Mouse (Mus musculus): ENCODE data around the gene Tut1.
A peak's percentile ranks its signal among the peaks of the same experiment; 100 is the strongest.

Gene Tut1

DNA sequence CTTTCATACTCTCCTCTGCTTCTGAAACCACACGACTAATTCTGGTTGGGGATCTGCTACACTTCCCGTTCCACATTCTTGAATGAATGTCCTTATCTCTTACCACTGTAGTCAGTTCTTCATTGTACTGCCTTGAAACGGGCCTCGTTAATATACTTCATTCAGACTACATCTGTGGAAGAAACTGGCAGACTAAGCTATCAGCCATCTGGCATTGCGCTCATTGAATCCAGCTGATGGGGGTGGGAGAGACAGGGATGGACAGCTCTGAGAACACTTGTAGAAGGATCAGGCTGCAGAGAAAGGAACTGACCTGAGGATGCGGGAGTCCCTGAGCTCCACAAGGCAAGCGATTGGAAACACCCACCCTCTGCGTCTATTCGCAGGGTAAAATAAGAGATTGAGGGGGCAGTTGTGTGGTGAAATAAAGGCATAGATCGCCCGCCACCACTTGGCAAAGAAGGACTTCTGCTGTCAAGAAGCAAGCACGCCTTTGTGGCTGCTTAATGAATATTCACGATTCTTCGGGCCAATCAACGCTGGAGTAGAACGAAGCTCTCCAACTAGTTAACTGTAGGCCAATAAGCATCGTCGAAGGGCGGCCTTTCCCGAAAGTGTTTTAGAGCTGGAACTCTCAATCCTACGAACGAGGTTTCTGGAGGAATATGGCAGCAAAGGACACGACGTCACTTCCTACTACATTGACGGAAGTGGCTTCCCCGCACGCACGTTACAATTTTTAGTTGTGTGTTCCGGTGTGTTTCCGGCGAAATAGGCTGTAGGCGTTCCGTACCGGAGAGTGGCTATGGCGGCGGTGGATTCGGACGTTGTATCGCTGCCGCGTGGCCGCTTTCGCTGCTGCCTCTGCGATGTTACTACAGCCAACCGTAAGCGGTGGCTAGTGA is at the start of gene Tut1:
Gene Tut1 (plus strand): TSS at position 713 of the 905 bp plus-strand sequence.
- DNase-seq (ENCODE audit: low spot score), result peak; percentile 93

- no peak for DNase-seq (ENCODE audit: low spot score)
Observed at GRCm38 (mm10) chr19:8908531-8908930, 45.1 kb upstream of the Tut1 start.

DNA sequence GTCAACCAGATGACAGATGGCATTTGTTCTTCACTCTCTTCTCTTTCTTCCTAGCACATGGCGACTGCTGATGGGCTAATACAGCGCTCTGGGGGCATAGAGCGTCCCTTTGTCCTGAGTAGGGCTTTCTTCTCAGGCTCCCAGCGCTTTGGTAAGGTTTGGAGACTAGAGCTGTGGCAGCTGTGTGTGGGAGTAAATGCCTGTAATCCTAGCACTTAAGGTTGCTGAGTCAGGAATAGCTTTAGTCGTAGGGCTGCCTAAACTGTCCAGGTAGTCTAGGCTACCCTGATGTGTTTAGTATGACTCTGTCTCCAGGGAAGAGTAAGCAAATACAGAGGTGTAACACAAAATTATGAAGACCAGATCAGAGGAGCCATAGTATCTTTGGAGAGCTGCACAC is 41.8 kb upstream of the Tut1 start:
- no peak for DNase-seq (ENCODE audit: low spot score)

DNA sequence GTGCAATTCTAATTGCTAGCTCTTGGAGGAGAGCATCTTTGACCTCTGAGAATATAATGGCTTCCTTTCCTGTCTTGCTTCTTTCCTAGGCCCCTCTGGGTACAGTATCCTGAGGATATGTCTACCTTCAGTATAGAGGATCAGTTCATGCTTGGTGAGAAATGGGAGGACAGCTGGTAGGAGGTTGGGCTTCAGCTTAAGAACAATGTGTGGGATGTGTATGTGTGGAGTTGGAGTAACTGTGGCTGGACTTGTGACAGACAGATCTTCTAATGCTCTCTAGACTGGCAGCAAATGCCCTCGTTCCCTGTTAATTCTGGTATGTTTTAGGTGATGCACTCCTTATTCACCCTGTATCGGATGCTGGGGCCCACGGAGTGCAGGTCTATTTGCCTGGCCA is 39.4 kb upstream of the Tut1 start:
- no peak for DNase-seq (ENCODE audit: low spot score)

DNA sequence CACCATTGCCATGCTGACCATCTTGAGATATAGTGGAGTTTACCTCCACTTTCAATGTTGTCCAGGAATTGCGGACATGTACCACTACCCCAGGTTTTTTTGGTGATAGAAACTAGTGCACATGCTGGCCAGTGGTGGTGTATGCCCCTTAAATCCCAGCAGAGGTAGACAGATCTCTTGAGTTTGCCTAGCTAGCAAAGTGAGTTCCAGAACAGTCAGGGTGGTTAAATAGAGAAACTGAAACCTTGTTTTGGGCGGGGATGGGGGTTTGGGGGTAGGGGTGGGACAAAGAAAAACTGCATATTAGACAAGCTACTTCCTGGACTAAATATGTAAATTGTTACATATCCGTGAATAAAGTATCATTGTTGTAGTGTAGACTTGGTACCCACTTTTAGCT is 34.6 kb upstream of the Tut1 start:
- no peak for DNase-seq (ENCODE audit: low spot score)

DNA sequence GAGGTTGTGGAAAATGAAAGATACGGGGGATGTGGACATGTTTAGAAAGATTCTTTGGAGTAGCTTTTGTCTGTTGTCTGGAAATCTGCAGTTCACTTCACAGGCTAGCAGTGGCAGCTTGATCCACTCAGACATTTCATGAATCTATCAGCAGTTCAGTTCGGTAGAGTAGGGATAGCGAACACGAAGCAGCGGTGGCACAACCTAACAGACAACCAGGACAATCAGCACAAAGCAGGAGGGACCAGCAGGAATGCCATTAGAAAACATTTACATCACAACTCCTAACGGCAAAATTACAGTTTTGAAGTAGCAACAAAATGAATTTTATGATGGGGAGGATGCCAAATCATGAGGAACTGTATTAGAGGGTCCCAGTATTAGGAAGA is 34.0 kb upstream of the Tut1 start:
- DNase-seq (ENCODE audit: low spot score), result no peak

GRCm38 (mm10) chr19:8920073-8920736 is 33.4 kb upstream of the Tut1 start, which contains the start of gene B3gat3:
Gene B3gat3, plus strand, starts transcription at chr19:8920374.
- DNase-seq (ENCODE audit: low spot score), result peak; percentile 87

GRCm38 (mm10) chr19:8920836-8921291 is 32.8 kb upstream of the Tut1 start:
- DNase-seq (ENCODE audit: low spot score), result no peak

- DNase-seq (ENCODE audit: low spot score), result no peak
Observed at GRCm38 (mm10) chr19:8921741-8922140, 31.9 kb upstream of the Tut1 start.

DNA sequence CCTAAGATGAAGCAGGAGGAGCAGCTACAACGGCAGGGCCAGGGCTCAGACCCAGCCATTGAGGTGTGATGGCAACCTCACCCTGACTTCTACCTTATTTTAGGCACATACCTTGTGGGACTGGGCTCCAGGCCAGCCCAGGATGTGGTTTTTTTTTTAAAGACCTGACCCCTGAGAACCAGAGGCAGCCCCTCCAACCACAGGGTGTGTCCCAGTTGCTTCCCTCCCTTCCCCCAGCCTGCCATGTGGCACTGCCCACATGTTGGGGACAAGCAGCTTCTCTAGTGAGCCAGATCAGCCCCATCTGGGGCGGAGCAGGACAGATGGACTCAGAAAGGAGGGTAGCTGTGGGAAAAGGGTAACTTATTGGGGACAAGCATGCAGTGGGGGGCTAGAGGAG is 26.9 kb upstream of the Tut1 start:
- DNase-seq (ENCODE audit: low spot score), result no peak

- no peak for DNase-seq (ENCODE audit: low spot score)
Observed at GRCm38 (mm10) chr19:8927891-8928525, 25.6 kb upstream of the Tut1 start.

DNA sequence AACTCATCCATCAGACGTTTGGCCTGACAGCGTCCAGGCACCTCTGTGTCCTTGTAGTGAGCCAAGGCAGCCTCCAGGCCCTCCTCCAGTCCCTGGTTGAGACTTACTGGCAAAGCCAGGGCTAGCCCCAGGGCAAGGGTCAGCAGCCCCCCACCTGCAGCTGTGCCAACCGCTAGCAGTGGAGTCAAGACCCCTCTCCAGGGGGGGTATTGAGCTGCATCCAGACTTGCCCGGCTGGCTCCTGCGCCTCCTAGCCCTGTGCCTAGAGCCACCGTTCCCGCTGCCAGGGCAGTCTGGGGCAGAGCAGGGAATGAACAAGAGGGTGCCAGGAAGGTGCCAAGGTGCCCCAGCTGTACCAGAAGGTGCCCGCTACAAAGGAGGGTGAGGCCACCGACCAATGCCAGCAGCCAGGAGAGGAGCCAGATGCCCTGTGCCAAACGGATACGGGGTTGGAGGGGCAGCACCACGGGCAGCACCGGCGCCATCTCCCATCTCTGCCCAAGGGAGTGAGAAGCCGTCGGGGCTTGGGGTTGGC is 24.9 kb upstream of the Tut1 start:
- DNase-seq (ENCODE audit: low spot score), result no peak

- no peak for DNase-seq (ENCODE audit: low spot score)
Observed at GRCm38 (mm10) chr19:8929224-8930088, 24.2 kb upstream of the Tut1 start, which contains the start of the genes Rom1 and Eml3. Gene Rom1, minus strand, starts transcription at chr19:8929356. Gene Eml3, plus strand, starts transcription at chr19:8929552.

GRCm38 (mm10) chr19:8930117-8930516 is 23.5 kb upstream of the Tut1 start:
- no peak for DNase-seq (ENCODE audit: low spot score)

DNA sequence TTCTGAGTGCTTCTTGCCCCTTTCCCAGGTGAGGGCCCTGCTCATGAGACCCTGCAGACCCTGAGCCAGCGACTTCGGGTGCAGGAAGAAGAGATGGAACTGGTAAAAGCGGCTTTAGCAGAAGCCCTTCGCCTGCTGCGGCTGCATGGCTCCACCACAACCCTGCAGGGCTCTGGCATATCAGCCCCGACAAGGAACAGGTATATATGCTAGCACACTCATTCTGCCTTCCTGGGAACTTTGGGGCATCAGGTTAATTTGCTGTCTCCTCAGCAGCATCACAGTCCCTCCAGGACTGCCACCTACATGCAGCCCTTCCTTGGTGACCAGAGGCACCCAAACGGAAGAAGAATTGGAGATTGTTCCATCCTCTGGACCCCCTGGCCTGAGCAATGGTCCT is 22.9 kb upstream of the Tut1 start:
- no peak for DNase-seq (ENCODE audit: low spot score)

DNA sequence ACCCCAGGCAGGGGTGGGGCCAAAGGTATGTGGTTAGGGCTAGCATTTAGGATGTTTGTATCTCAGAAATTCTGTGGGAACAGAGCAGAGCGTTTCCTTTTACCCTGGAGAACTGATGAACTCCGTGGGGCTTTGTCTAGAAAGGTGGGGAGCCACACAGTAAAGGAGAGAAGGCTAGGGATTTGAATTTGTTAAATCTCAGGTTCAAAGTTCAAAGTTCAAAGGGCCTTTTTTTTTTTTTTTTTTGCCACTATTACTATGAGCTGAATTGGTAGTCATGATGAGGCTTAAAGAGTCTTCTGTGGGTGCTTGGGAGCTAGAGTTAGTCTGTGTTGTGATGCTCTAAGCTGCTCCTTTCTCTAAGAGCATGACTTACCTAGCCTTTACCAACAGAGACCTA is 16.9 kb upstream of the Tut1 start:
- DNase-seq (ENCODE audit: low spot score), result no peak

DNA sequence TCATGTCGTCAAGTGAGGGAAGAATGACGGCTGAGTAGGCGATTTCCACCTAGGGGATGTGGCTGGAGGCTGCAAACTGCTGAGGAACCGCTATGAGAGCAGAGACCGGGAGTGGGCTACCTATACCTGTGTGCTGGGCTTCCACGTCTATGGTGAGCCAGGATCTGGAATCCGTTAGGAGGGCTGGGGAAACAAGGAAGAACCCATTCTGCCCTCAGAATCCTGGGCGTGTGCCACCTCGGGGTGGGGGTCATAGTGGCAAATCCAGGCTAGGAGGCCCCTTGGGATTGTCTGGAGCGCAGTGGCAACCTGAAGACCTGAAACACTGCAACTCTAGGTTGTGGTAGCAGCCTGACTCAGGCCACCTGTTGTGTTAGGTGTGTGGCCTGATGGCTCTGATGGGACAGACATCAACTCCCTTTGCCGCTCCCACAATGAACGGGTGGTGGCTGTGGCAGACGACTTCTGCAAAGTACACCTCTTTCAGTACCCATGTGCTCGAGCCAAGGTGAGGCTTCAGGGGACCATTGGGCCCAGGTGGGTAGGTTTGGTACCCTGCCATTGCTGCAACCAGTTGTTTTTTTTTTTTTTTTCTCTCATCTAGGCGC is 13.0 kb upstream of the Tut1 start:
- no peak for DNase-seq (ENCODE audit: low spot score)

DNA sequence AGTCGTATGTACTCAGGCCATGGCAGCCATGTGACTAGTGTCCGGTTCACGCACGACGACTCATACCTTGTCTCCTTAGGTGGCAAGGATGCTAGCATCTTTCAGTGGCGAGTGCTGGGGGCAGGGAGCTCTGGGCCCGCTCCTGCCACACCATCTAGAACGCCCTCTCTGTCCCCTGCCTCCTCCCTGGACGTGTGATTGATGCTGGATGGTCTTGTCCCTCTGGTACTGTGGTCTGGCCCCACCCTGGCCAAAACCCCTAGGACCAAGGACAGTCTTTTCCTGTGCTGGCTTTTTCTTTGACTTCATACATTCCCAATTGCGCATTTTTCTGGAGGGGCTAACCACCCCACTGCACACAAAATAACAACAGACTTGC is 12.5 kb upstream of the Tut1 start:
- no peak for DNase-seq (ENCODE audit: low spot score)

DNA sequence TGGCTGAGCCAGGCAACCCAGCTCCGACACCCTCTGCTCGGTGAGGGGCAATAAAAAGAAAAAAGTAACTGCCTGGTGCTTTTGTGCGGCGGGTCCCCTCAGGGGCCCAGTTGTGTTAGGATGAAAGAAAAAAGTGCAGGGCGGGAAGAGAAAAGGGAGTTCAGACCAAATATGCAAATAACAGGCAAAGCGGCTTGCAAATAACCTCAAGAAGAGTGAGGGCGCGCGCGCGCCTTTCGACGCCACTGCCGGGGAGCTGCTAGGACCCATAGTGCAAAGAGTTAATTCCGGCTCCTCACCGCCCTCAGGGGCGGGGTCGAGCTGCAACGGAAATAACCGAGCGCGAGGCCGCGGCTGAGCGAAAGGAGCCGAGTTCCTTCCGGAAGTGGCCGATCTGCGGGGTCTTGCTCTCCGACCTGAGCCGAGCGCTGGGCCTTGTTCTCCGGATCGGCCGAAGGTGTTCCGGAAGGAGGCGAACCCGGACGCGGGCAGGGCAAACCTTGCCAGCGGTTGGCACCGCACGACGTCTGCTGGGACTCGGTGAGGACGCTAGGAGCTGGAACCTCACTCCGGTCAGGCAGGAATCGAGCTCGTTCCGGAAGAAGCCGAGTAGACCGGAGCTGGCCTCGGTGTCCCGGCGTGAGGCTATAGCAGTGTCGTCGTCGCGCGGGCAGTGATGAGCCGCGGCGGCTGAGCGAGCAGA is 12.0 kb upstream of the Tut1 start, which contains the start of gene Mta2:
Gene Mta2 (plus strand): TSS at position 361 of the 703 bp plus-strand sequence.
- peak; percentile 88 for DNase-seq (ENCODE audit: low spot score)

GRCm38 (mm10) chr19:8942276-8942964 is 11.2 kb upstream of the Tut1 start:
- no peak for DNase-seq (ENCODE audit: low spot score)
